8 mouse cellular contexts compared by ENCODE assay signal in the genomic region with DNA sequence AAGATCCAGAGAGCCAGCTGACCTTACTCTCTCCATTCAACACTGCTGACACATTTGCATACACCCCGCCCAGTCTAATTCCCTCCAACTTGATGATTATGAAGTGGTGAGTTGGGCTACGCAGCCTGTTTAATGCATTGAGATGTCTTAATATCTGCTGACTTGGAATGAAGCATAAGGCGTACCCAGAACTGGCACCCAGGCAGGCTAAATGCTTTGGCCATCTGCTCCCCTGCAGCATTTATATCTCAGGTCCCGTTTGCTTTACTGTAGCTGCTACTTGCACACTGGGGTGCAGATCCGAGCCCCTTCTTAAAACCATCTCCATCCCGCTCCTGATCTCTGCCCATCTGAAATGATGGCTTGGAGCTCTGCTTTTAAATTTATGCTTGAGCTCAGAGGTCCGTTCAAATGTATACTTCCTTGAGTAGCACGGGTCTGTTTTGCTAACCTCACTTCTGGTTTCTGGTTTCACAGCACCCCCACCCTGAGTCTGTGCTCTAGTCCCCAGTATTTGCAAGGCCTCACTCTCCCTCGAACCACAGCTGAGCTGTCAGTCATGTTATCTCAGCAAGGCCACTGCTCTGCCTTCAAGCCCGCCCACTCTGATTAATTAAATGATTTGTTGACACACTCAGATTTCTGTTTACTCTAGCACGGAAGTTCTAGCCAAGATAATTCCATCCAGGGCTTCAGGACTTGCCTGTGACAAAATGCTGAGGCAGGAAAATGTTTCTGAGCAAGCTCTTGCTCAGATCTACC. TPM values are rescaled to one million over a fixed set of nuclear protein-coding genes. Genes with fewer than 3 reads are reported as not detected.
DNase-seq lines count a peak whose midpoint lies in the region; ATAC-seq lines count a peak whose summit lies in the region.

No protein-coding gene starts in this region.

- ATAC-seq in activated CD4-positive, CD25-positive, alpha-beta regulatory T cell, adult 4 months = no peak

- intact Hi-C loops in left cerebral cortex, postnatal 10 days (cut with DNase I) = no loop called here

- DNase-seq in embryo, embryonic 10 days (ENCODE audit: low spot score) = peak; percentile 36
- no peak for DNase-seq in embryo, embryonic 11 days
- peak; percentile 89 for DNase-seq in A20 (ENCODE audit: low read depth, low spot score)
- peak; percentile 71 to 72 for DNase-seq in cerebellum, postnatal 25 days
- DNase-seq in kidney, postnatal 4 days = peak; percentile 33 to 43
- DNase-seq in gastrocnemius, adult 18-20 months (ENCODE audit: low spot score) = no peak
- DNase-seq in left cerebral cortex, postnatal 10 days (ENCODE audit: extremely low spot score in 1 of 2, low spot score in 2 of 2) = no peak

RNA-seq across cellular contexts. Expression of gene Lmntd1, which starts 15.1 kb away (rescaled TPM):
- not detected for total RNA-seq in gastrocnemius, adult 18-20 months (2021)
- total RNA-seq in left cerebral cortex, postnatal 10 days (2021) = 1 to 10 TPM; 2.0 to 2.2 TPM
- polyA plus RNA-seq in activated CD4-positive, CD25-positive, alpha-beta regulatory T cell, adult 4 months (2017; shearing (Covaris generic)) = under 1 TPM in 1 of 2 experiments, not detected in 1; 0.54 TPM

RNA-seq across cellular contexts. Expression of gene Tuba3b, which starts 16.6 kb away (rescaled TPM):
- not detected for total RNA-seq in gastrocnemius, adult 18-20 months (2021)
- not detected for total RNA-seq in left cerebral cortex, postnatal 10 days (2021)
- polyA plus RNA-seq in activated CD4-positive, CD25-positive, alpha-beta regulatory T cell, adult 4 months (2017; shearing (Covaris generic)) = not detected

Comparison
In these comparisons a context has a peak if more than half of its experiments do, and no peak if none do; other contexts are left out.
1. DNase-seq: peak in embryo, embryonic 10 days (single experiment), A20 (single experiment), cerebellum, postnatal 25 days (2 of 2) and kidney, postnatal 4 days (2 of 2); none in embryo, embryonic 11 days (single experiment), gastrocnemius, adult 18-20 months (single experiment) and left cerebral cortex, postnatal 10 days (0 of 2).